Mouse (Mus musculus) heart, embryonic 11.5 days (tissue): ENCODE measurements around the gene Cachd1. TPM values are rescaled to one million over a fixed set of nuclear protein-coding genes. Genes with fewer than 3 reads are reported as not detected.

Experiments
- ATAC-seq: fragments of 200-750 bp; cut with Nextera tagmentation; replicated peaks from 2 replicates; pipeline ENCODE4 v1.8.0; 2017; ENCODE audit warnings: moderate library complexity; ENCODE audit not compliant: insufficient number of reproducible peaks, low FRiP score, low TSS enrichment
- H3K27ac ChIP-seq: fragments of 300-500 bp; sonication (generic); 2 replicates; pipeline ENCODE4 v1.5.1; 2014; ENCODE audit warnings: mild to moderate bottlenecking, low read depth, low read length
- H3K27me3 ChIP-seq: fragments of 300-500 bp; sonication (generic); 2 replicates; pipeline ENCODE4 v1.6.1; 2014; ENCODE audit warnings: mild to moderate bottlenecking, low read length, mixed read lengths; ENCODE audit not compliant: control insufficient read depth, insufficient read depth
- H3K36me3 ChIP-seq: fragments of 300-500 bp; sonication (generic); 2 replicates; pipeline ENCODE4 v1.6.1; 2014; ENCODE audit warnings: mild to moderate bottlenecking, low read length, moderate library complexity, mixed read lengths; ENCODE audit not compliant: control insufficient read depth, insufficient read depth
- H3K4me1 ChIP-seq: fragments of 300-500 bp; sonication (generic); 2 replicates; pipeline ENCODE4 v1.6.1; 2014; ENCODE audit warnings: low read length; ENCODE audit not compliant: control insufficient read depth, insufficient read depth
- H3K4me2 ChIP-seq: fragments of 300-500 bp; sonication (generic); 2 replicates; pipeline ENCODE4 v1.6.1; 2014; ENCODE audit warnings: mild to moderate bottlenecking, moderate library complexity
- H3K4me3 ChIP-seq: fragments of 300-500 bp; sonication (generic); 2 replicates; pipeline ENCODE4 v1.5.1; 2014; ENCODE audit warnings: low read depth, low read length
- H3K9ac ChIP-seq: fragments of 300-500 bp; sonication (generic); 2 replicates; pipeline ENCODE4 v1.6.1; 2014; ENCODE audit warnings: mild to moderate bottlenecking, low read depth, low read length, moderate library complexity
- H3K9me3 ChIP-seq: fragments of 300-500 bp; sonication (generic); replicated peaks from 2 replicates; pipeline ENCODE4 v1.6.1; 2016; ENCODE audit warnings: low read length; ENCODE audit not compliant: control insufficient read depth
- WGBS: fragments of 180-500 bp; shearing (Covaris S2); extraction: QIAGEN DNeasy Blood & Tissue Kit; methylation state at CpG from one replicate; pipeline ENCODE4 v1.1.7; 2014; ENCODE audit not compliant: insufficient replicate concordance; 5-methylcytosine and 5-hydroxymethylcytosine counted together
- polyA plus RNA-seq: library from polyadenylated mRNA; unstranded; fragments of >200 nt; fragmentation: Nextera tagmentation; extraction: Ambion mirVana; gene quantifications from 2 replicates; pipeline ENCODE4 v1.2.1, GENCODE M21; 2014

Cachd1 gene
- polyA plus RNA-seq, 1 experiment from 2014 or later = 9.3 TPM

DNA sequence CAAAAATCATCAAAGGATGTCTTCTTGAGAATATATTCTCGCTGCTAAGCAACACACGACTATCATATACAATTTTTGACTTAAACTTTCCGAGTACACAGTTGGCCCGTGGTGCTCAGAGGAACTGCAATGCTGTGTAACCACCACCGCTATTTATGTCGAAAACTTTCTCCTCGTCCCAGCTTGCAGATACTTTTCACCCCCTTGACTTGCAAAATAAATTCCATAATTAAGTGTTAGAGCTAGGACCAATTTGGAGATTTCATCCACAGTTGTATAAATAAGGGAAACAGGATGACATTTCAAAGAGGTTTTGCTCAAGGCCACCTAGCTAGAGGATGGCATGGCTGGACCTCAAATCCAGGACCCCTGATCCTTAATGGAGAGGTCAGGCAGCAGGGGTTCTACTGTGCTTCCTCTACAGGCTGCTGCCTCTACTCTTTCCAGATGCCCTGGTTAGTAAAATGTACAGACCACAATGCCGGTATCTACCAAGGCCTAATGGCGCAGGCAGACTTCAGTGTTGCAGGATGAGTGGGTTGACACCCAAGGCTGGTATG lies 251.5 kb downstream of the Cachd1 start:
- no peak for ATAC-seq
- no peak overlapping the region for H3K9ac ChIP-seq
- no peak overlapping the region for H3K27ac ChIP-seq
- WGBS = 78% methylated on average over 9 of the region's 9 CpGs
- no peak overlapping the region for H3K4me3 ChIP-seq
- H3K27me3 ChIP-seq = no peaks in the 10 kb centered on the region
- H3K4me2 ChIP-seq = no peak overlapping the region
- H3K36me3 ChIP-seq = no peaks in the 10 kb centered on the region
- H3K4me1 ChIP-seq = no peaks in the 10 kb centered on the region
- peaks cover 3% of the 10 kb centered on the region; the same call in 1 of the 2 replicates for H3K9me3 ChIP-seq

DNA sequence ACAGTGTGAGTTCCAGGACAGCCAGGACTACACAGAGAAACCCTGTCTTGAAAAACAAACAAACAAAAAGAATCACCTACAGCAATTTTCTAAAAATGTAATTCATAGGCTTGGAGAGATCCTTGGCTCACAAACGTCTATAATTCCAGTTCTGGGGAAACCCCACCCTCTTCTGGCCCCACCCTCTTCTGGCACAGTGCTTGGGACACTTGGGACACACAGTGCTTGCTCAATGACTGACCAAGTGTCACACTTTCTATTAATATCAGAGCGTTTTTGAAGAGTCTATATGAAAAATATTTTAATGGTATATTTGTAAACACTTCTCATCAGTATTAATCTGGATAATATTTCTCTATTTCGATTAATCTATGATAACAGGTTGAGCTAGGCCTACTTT lies 256.6 kb downstream of the Cachd1 start:
- Histone ChIP-seq H3K9ac (no peak overlapping the region), H3K4me3 (no peak overlapping the region), H3K27me3 (no peaks in the 10 kb centered on the region), H3K9me3 (no peaks in the 10 kb centered on the region), H3K4me1 (no peaks in the 10 kb centered on the region), H3K36me3 (no peaks in the 10 kb centered on the region), H3K27ac (no peak overlapping the region), H3K4me2 (no peak overlapping the region)
- no peak for ATAC-seq
- 64% methylated on average over 3 of the region's 3 CpGs for WGBS

DNA sequence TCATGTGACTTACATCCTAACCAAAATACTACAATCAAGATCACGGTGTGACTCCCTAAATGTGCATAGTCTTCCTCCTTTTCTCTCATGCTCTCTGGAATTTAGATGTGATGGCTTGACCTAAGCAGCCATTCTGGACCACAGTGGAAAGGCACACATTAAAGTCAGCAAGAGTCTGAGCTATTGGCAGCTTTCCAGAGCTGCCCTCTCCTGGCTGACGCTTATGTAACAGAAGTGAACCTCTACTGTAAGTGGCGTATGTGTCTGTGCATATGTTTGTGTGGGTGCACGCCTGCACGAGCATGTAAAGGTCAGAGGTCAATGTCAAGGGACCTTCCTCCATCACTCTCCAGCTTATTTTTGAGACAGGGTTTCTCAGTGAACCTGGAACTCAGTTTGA lies 258.7 kb downstream of the Cachd1 start:
- H3K9me3 ChIP-seq = no peaks in the 10 kb centered on the region
- no peaks in the 10 kb centered on the region for H3K4me1 ChIP-seq
- no peak overlapping the region for H3K9ac ChIP-seq
- H3K27me3 ChIP-seq = no peaks in the 10 kb centered on the region
- no peaks in the 10 kb centered on the region for H3K36me3 ChIP-seq
- no peak overlapping the region for H3K4me2 ChIP-seq
- no peak overlapping the region for H3K4me3 ChIP-seq
- 74% methylated on average over 5 of the region's 5 CpGs for WGBS
- no peak for ATAC-seq
- H3K27ac ChIP-seq = no peak overlapping the region

DNA sequence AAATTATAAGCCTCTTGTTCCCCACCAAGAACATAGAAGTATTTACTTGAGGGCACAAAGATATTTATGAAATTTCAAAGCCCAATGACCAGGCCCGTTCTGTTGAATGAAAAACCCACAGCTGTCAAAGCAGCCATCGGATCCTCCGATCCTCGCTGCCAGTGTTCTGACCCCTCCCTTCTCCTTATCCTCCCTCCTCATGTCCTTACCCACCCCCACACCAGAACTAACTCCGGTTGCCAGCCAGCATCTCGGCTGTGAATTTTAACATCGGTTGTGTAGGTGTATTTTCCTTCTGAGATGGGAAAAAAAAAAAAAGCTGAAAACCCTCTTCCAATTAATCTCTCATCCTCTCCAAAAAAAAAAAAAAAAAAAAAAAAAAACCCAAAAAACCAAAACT lies 260.7 kb downstream of the Cachd1 start:
- Histone ChIP-seq H3K36me3 (no peaks in the 10 kb centered on the region), H3K4me2 (no peak overlapping the region), H3K4me3 (no peak overlapping the region), H3K9ac (no peak overlapping the region), H3K4me1 (no peaks in the 10 kb centered on the region), H3K9me3 (no peaks in the 10 kb centered on the region), H3K27me3 (no peaks in the 10 kb centered on the region), H3K27ac (no peak overlapping the region)
- no peak for ATAC-seq
- WGBS = 71% methylated on average over 7 of the region's 7 CpGs

DNA sequence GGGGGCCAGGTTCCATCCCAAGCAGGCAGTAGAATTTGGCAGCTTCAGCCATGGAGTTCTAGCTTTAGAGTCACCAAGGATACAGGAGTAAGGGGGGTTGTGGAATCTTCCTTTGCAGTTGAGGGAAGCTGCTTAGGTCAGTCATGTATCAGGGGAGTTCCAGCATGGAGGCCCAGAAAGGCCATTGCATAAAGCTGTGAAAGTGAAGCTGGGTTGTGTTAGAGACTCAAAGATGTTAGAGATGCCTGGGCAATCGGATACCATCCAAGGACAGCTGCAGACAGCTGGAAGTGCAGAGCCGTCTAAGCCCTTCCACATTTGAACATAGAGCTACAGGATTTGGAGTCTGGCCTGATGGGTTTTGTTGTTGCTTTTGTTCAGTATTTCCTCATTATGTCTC lies 267.2 kb downstream of the Cachd1 start:
- ATAC-seq = no peak
- Histone ChIP-seq H3K27me3 (no peaks in the 10 kb centered on the region), H3K36me3 (no peaks in the 10 kb centered on the region), H3K9me3 (no peaks in the 10 kb centered on the region), H3K4me3 (no peak overlapping the region), H3K4me2 (no peak overlapping the region), H3K27ac (no peak overlapping the region), H3K4me1 (no peaks in the 10 kb centered on the region), H3K9ac (no peak overlapping the region)
- WGBS = 82% methylated on average over 2 of the region's 2 CpGs

DNA sequence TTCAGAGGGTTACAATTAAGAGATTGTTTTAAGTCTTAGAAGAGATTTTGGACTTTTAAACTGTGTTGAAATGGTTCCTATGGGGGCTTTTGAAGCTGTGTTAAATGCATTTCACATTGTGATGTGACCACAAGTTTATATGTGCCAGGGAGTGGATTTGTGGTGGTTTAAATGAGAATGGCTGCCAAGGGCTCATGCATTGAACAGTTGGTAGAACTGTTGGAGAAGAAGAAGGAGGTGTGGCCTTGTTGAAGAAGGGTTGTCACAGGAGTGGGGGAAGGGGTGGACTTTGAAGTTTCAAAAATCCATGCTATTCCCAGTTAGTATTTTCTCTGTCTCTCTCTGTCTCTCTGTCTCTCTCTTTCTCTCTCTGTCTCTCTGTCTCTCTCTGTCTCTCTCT lies 267.7 kb downstream of the Cachd1 start:
- Histone ChIP-seq H3K4me3 (no peak overlapping the region), H3K4me1 (no peaks in the 10 kb centered on the region), H3K27ac (no peak overlapping the region), H3K9me3 (no peaks in the 10 kb centered on the region), H3K9ac (no peak overlapping the region), H3K4me2 (no peak overlapping the region), H3K27me3 (no peaks in the 10 kb centered on the region), H3K36me3 (no peaks in the 10 kb centered on the region)
- no peak for ATAC-seq

DNA sequence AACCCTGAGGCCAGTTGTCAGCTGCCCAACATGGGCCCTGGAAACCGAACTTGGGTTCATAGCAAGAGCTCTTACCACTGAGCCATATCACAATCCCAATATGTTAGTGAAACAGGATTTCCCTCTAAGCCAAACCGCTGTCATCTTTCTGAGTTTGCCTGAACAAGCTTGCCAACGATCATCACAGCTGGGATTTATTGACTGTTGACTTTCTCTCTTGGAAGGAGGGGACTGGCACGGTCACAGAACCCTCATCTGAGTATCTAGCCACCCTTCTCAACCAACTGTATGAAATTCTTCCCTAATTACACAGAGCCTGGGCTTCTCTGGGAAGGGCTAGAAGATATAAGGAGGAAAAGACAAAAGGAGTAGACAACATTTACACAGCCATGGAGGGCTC lies 270.1 kb downstream of the Cachd1 start:
- Histone ChIP-seq H3K4me2 (no peak overlapping the region), H3K4me1 (no peaks in the 10 kb centered on the region), H3K36me3 (no peaks in the 10 kb centered on the region), H3K27me3 (no peaks in the 10 kb centered on the region), H3K4me3 (no peak overlapping the region), H3K9me3 (no peaks in the 10 kb centered on the region), H3K27ac (no peak overlapping the region), H3K9ac (no peak overlapping the region)
- no peak for ATAC-seq
- WGBS = 70% methylated on average over 4 of the region's 4 CpGs

DNA sequence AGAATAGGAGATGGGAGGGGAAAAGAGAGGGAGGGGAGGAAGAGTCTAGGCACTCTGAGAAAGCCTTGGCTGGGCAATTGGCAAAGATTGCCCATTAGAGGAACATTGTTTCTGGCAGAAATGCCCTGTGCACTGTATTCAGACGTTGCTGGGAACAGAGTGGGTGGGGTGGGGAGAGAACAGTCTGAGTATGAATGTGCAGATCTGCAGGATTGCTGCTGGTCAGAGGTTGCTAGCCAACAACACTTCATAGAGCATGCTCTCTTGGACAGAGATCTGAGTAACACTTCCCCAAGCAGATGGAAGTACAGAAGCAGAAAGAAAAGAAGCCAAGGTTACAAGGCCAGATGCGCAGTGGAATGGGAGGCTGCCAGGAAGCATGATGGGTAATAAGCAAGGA lies 285.7 kb downstream of the Cachd1 start:
- WGBS = 61% methylated on average over 2 of the region's 2 CpGs

DNA sequence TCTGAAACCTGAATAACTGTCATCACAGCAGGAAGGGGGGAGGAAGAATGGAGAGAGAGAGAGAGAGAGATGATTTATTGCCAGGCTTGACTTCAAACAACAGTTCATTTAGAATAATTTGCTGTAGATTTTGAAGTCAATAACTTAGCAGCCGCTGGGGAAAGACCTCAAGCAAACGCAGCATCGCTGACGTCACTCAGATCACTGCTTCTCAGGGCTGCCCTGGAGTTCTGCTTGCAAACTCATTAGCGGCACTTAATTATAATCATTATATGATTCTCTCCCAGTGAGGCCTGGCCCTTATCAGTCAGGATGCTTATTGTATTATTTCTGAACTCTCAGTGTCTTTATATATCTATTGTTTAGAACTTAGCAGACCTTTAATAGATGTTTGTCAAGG lies 289.9 kb downstream of the Cachd1 start:
- no peaks in the 10 kb centered on the region for H3K36me3 ChIP-seq
- no peaks in the 10 kb centered on the region for H3K9me3 ChIP-seq
- H3K4me3 ChIP-seq = no peak overlapping the region
- no peaks in the 10 kb centered on the region for H3K4me1 ChIP-seq
- H3K4me2 ChIP-seq = no peak overlapping the region
- no peak for ATAC-seq
- WGBS = 73% methylated on average over 5 of the region's 5 CpGs
- H3K9ac ChIP-seq = no peak overlapping the region
- H3K27ac ChIP-seq = no peak overlapping the region
- H3K27me3 ChIP-seq = peaks cover 5% of the 10 kb centered on the region; the same call in 1 of the 2 replicates

More for the DNA sequence above, 285.7 kb downstream of the Cachd1 start:
- no peak overlapping the region for H3K4me3 ChIP-seq
- H3K36me3 ChIP-seq = no peaks in the 10 kb centered on the region
- H3K4me2 ChIP-seq = no peak overlapping the region
- H3K4me1 ChIP-seq = no peaks in the 10 kb centered on the region
- H3K27me3 ChIP-seq = no peaks in the 10 kb centered on the region
- no peaks in the 10 kb centered on the region for H3K9me3 ChIP-seq
- ATAC-seq = no peak
- H3K27ac ChIP-seq = no peak overlapping the region
- H3K9ac ChIP-seq = no peak overlapping the region
